Mouse (Mus musculus): ENCODE data around the gene Des.

Des gene

DNA sequence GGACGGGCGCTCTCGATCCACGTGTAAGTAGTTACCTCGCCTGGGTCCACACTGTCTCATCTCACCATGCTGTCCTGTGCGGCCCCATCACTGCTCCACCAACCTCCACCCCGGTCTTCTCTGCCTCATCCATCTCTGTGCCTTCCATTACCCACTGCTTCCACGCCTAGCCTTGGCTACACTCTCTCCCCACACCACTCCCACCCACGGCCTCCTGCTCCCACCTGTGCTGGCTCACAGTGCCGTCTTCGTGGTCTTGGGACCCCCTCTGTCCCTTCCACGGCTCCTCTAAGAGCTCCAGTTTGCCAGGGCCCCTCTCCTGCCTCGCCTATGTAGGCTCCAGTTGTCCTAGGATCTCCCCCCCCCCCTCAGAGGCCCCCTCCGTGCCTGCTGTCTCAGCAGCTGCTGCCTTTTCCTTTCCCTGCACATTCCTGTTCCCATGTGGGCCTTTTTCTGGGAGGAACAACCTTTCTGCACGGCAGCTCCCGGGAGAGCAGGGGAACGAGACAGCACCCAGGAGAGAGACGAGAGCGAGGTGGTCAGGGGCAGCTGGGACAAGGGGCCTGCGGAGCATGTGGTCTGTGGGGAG lies 25.1 kb downstream of the Des start:
- DNase-seq = peak; percentile 55

DNA sequence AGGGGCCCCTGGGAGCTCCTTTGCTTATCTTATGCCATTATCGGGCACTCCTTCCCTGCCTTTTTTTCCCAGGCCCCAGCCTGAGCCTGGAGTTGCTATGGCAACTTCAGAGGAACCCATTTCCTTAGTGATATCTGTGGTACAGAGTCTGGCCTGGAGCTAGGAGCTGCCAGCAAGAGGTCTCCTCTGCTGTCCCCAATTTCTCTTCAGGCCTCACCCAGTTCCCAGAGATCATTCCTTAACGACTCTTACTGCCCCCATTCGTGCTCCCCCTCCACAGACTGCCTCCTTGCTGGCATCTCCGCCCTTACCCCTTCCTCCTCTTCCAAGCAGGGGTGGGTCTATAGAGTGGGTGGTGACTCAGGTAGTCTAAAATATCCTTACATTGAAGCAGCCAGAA lies 26.0 kb downstream of the Des start:
- no peak for DNase-seq

DNA sequence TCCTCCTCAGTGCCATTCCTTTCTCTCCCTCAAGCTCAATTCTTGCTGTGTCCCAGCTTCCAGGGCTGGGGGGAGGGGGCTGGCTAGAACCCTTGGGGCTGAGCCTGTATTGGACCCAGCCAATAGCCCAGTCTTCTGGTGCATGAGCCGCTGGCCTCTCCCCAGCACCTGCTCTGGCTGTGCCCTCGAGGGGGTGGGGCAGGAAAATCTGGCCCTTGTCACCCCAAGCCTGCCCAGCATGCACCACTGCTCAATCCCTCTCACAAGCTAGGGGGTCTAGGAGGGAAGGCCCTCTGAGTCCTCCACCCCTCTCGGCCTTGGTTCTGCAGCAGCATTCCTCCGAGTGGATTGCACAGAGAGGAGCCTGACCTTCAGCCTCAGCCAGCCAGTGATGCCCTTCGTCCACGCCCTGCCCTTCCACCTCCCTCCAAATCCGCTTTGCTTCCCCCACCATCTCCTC lies 27.4 kb downstream of the Des start:
- peak; percentile 69 for DNase-seq

DNA sequence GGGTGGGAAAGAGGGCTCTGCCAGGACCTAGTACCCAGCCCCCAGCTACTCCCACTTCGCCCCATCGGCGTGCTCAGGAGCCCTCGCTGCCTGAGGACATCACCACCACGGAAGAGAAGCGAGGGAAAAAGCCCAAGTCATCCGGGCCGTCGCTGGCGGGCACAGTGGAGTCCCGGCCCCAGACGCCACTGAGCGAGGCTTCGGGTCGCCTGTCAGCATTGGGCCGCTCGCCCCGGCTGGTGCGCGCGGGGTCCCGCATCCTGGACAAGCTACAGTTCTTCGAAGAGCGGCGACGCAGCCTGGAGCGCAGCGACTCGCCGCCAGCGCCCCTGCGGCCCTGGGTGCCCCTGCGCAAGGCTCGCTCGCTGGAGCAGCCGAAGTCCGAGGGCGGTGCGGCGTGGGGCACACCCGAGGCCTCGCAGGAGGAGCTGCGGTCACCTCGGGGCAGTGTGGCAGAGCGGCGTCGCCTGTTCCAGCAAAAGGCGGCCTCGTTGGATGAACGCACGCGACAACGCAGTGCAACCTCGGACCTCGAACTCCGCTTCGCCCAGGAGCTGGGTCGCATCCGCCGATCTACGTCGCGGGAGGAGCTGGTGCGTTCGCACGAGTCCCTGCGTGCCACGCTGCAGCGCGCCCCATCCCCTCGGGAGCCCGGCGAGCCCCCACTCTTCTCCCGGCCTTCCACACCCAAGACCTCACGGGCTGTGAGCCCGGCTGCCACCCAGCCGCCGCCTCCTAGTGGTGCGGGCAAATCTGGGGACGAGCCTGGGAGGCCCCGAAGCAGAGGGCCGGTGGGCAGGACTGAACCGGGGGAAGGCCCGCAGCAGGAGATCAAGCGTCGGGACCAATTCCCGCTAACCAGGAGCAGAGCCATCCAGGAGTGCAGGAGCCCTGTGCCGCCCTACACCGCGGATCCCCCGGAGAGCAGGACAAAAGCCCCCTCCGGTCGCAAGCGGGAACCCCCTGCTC lies 28.1 kb downstream of the Des start:
- DNase-seq = peak; percentile 48

DNA sequence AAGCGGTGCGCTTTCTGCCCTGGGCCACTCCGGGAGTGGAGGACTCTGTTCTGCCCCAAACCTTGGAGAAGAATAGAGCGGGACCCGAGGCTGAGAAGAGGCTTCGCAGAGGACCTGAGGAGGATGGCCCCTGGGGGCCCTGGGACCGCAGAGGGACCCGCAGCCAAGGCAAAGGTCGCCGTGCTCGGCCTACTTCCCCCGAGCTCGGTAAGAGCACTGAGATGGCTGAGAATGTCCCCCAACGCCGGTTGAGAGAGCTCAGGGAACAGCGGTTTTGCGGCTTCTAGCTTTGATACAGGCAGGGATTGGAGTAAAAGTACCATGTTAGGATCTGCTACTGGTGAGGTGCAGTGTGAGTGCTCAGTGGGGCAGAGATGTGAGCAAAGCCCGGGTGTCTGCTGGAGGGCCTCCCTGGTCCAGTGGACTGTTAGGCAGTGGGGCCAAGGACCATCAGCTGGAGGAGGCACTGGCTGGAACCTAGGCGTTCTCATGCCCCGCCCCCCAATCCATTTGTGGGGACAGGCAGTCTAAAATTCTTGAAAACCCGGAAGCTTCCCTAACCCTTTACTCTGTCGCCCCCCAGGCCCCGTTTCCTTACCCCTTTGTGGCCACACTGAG lies 28.9 kb downstream of the Des start:
- peak; percentile 50 for DNase-seq

DNA sequence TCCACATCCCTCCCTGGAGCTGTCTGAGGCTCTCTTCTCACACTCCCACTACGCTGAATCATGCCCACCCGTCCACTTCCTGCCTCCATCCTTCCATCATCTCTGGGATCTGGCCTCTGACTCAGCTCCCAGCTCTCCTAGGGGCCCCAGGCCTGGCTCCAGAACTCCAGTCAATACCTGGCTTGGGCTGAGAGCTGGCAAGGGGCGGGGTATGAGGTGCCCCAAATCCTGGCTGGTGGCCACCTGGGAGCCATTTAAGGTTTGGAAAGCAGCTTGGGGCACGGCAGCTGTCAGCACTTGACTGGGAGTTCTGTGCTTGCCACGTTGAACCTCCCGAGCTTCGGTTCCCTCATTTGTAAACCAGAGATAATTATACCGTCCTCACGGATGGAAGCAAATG lies 33.0 kb downstream of the Des start:
- DNase-seq = peak; percentile 95

DNA sequence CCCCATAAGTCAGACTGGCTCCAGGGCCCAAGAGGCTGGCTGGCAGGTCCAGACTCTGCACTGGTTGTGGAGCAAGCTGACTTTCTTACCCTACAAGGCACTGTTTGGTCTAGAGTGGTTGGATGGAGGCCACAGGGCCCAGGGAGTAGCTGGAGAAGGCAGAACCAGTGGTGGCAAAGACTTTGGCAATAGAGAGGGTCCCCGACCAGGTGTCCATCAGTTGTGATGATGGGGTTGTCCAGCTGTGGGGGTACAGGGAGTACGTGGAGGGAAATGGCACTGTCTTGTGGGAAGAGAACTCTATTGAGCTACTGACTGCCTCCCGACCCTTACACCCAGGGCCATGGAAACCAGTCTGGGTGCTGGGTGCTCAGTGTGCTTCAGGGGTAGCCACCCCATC lies 33.7 kb downstream of the Des start:
- DNase-seq = peak; percentile 53

DNA sequence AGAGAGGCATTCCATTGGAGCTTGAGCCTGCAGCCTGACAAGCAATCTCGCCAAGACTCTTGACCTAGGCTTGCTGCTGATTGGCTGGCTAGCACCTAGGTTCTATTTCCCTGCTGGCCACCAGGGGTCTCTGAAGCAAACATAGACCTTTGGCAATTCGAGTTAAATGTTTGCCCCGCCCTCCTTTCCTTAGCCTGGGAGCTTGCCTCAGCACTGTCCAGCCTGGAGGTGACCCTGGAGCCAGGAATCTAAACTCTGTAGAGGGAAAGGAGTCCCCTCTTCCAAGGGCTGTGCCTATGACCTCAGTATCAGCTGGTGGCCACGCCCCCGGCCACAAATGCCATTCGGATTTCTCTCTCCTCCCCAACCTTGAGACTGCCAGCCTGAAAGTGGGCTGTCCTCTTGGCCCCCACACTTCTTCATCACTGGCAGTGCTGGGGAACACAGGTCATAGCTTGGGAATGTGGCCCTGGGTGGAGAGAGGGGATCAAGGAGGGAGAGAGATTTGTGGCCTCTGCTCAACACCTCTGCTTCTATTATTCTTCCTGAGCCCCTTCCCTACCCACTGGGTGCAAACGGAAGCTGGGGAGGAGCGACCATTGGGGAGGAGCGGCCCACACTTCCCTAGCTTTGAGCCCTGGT lies 38.8 kb downstream of the Des start:
- DNase-seq = peak; percentile 87

DNA sequence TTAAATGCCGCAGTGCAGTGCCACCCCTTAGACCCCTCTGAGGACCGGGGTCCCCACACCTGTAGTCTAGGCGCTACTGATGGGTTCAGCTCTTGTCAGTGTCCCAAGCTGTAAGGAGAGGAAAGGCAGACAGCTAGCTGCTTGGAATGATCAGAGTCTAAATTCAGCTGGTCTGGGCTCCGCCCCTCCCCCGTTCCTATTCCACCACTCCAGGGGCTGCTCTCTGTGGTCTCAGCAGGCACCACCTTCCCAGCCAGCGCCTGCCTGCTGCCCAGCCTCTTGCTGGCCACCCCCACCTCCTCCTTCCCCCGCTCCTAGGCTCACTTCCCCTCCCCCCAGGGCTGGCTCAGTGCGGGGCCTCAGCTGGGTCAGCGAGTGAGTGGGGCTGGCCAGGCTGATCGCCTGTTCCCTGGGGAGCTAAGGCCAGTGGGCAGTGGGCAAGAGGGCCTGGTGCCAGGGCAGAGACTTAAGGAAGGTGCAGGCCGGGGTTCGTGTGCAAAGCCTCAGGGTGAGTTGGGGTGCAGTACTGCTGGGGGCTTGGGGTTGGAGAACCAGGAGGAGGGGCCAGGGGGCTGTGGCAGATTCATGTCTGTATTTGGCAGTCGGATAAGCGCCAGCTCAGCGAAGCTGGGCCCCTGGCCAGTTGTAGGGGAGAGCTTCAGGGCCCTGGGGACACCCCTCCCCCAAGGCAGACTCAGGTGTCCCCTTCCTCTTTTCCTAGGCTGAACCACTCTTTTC lies 39.8 kb downstream of the Des start:
- DNase-seq = peak; percentile 57

DNA sequence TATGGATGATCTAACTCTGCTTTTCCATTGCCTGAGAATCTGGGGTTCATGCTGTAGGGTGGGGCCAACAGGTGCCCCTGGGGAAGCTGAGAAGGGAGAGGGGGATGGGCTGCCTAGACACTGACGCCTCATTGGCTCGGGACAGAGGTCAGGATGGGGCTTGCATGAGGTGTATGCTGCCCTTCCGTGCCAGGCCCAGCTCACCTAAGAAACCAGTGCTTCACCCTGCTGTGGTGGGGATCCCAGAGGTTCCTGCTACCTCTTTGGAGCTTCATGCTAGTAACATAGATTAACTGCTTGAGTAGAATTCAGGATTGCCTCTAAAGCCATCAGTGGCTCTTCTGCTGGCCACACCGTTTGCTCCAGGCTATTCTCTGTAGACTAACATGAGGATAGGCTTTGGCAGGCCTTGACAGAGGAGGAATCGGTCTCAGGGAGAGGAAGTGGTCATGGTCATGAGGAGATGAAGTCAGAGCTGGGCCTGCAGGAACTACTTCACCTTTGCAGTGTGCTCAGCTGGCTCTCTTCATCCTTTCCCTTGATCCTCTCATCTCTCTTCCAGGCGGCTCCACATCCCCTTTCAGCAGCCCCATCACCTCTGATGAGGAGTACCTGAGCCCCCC lies 40.5 kb downstream of the Des start:
- peak; percentile 48 for DNase-seq

DNA sequence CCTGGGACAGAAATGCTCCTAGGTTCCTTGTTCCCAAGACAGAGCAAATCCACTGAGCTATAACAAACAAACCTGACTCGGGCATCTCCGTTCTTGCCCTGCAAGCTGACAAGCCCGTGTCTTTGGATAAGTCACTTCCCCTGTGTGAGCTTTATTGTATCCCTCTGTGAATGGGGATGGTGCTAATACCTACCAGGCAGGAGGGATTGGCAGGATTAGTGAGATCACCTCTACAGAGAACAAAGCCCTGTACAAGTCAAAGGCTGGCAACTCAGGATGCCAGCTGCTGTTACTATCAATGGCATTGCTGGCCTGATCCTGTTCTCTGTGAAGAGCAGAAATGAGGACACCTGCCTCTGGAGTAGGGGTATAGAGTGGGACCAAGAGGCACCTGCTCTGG lies 45.4 kb downstream of the Des start:
- no peak for DNase-seq

DNA sequence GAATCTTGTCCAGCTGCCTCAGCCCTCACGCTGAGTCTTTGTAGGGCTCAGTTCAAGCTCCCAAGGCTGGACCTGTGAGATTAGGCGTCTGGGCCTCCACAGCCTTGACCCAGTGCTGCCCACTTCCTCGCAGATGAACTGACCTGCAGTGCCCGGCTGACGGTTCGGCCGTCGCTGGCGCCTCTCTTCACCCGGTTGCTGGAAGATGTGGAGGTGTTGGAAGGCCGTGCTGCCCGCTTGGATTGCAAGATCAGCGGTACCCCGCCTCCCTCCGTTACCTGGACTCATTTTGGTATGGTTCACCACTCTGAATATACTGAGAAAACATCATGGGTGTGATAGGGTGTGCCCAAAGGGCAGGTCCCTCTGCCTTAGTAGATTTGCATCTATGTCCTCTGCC lies 46.0 kb downstream of the Des start:
- DNase-seq = no peak

DNA sequence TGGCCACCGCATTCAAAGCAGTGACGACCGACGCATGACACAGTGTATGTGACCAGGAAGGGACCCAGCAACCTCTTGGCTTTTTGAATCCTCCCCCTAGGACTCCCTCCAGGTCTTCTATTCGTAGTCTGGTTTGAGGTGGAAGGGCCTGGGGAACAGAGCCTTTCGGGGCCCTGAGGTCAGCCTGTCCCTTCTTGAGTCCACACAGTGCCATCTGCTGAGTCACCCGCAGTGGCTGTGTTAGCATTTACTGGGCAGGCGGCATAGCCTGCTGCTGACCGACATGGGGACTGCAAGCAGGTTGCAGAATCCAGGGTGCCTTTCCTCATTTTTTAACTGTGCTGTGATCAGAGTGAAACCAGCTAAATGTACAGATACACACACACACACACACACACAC lies 46.9 kb downstream of the Des start:
- DNase-seq = no peak

DNA sequence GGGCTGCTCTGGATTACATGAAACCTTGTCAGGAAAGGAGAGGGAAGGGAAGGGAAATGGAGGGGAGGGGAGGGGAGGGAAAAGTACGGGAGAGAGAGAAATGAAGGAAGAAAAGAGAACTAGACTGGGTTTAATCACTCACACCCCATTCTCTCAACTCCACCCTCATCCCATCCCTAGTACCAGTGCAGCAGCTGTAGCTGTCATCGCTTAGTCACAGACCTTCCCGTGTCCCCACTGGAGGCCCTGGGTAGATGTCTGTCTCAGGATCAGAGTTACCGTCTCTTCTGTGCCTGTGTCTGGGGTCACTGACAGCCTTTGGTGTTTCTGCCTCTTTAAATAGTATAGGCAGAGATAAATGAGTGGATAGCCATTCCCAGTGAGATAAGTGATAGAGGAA lies 48.1 kb downstream of the Des start:
- no peak for DNase-seq

DNA sequence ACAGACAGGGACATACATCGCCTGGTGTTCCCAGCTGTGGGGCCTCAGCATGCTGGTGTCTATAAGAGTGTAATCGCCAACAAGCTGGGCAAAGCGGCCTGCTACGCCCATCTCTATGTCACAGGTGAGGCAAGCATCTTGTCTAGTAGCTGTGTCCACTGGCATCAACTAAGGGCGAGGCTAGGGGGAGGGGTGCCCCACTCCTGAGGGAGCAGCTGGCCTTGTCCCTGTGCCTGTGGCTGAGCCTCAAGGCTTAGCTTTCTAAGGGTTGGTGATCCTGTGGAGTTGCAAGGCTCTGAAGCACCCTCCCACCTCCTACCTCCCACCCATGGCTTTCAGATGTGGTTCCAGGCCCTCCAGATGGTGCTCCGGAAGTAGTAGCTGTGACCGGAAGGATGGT lies 49.8 kb downstream of the Des start:
- DNase-seq = no peak

DNA sequence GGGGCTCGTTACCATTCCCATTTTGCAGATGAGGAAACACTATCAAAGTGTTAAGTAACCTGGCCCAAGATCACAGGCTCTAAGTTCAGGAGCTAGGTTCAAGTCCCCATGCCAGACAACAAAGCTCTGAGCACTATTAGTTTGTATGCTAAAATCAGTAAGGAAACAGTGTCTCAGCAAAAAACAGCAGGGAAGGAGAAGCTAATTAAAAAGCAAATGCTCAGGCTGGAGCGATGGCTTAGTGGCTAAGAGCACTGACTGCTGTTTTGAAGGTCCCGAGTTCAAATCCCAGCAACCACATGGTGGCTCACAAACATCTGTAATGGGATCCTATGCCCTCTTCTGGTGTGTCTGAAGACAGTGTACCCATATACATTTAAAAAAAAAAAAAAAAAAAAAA lies 52.1 kb downstream of the Des start:
- no peak for DNase-seq

DNA sequence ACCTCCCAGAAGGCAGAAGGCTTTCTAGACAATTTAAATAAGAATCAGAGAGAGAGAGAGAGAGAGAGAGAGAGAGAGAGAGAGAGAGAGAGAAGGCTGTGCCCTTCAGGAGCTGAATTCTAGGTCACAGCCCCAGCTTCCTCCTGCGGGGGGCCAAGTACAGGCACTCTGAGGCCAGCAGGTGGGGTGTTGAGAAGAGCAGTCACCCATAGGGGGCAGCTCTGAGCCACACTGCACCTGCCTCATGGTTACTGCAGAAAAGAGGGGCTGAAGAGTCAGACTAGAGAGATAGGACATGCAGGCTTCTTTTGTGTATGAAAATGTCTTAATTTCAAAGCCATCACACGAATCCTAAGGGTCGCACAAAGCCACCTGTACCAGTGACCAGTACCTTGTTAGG lies 53.6 kb downstream of the Des start:
- peak; percentile 93 for DNase-seq

Measured in cerebellum, adult 9-10 months (tissue).